ENCODE assay signal across 1 mouse cellular context in the genomic region with DNA sequence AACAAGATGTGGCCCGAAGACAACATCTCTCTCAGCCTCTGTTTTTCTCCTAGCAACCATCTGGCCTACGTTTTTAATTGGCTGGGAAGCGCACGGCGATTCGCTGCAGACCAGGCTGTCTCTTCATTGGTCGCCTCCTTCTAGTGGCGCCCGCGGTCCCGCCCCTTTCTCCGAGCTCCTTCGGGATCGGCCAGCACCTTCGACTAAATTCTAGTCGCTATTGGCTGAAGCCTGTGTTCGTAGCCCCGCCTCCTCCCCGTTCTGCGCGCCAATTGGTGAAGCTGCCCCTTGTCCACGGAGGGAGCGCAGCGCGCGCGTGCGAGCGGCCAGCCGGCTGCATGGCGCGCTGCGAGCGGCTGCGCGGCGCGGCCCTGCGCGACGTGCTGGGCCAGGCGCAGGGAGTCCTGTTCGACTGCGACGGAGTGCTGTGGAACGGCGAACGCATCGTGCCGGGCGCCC.
TF ChIP-seq lines count a peak whose summit lies in the region.

A gene (plus strand): TSS at position 288 of the 459 bp plus-strand sequence.

TF ChIP-seq in MEL, 35 proteins besides CTCF, POLR2A, EP300 and RAD21 (continued from another document):
- TF ChIP-seq GABPA (IDR thresholded peaks at IDR 0.05; ENCODE audit: low read depth, low read length) = no peak
- TF ChIP-seq NELFE (IDR thresholded peaks at IDR 0.05; ENCODE audit: low read depth, low read length) = peak; percentile 70
- TF ChIP-seq MAZ (IDR thresholded peaks at IDR 0.05; ENCODE audit: low read depth, low read length) = no peak
- TF ChIP-seq POLR2AphosphoS2 (IDR thresholded peaks at IDR 0.05; ENCODE audit: low read length) = no peak
- no peak for TF ChIP-seq TAL1 (IDR thresholded peaks at IDR 0.05; ENCODE audit: low read length)
- TF ChIP-seq USF2 (IDR thresholded peaks at IDR 0.05; ENCODE audit: borderline replicate concordance in 1 of 2, insufficient read depth in 1 of 2, low read depth in 1 of 2, low read length in 2 of 2) = no peak
- no peak for TF ChIP-seq USF1 (IDR thresholded peaks at IDR 0.05; ENCODE audit: low read depth, low read length)
- no peak for TF ChIP-seq HCFC1 (IDR thresholded peaks at IDR 0.05; ENCODE audit: low read depth, low read length)
- peak; percentile 73 for TF ChIP-seq CHD2 (IDR thresholded peaks at IDR 0.05; ENCODE audit: low read length)
- no peak for TF ChIP-seq MEF2A (IDR thresholded peaks at IDR 0.05; ENCODE audit: extremely low read depth, insufficient replicate concordance, low read depth, low read length, poor library complexity, severe bottlenecking)
